Mouse (Mus musculus): ENCODE measurements at regions not wholly inside any gene's neighbourhood (a gene's known extent, or its start where the extent isn't known, plus 50 kb on each side); places are given as distances from the start of the nearest gene placed in this dataset.
"Not testable (repeated sequence)": the region's sequence is repeated elsewhere in the genome, so short reads cannot be mapped to it uniquely, and the experiment has no call there.

GRCm38 (mm10) chr16:55758707-55759067, 80.0 kb downstream of the Nfkbiz start:
- no peak for DNase-seq (ENCODE audit: low spot score in 2 of 2)

GRCm38 (mm10) chr16:55757952-55758706, 80.6 kb downstream of the Nfkbiz start:
- DNase-seq (ENCODE audit: low spot score in 2 of 2), result no peak

- DNase-seq (ENCODE audit: low spot score in 2 of 2), result not testable (repeated sequence)
These were observed 81.3 kb downstream of the Nfkbiz start for GRCm38 (mm10) chr16:55757422-55757815.

- no peak for DNase-seq (ENCODE audit: low spot score in 2 of 2)
These were observed 81.8 kb downstream of the Nfkbiz start for GRCm38 (mm10) chr16:55756764-55757421.

GRCm38 (mm10) chr16:55755309-55755832, 83.3 kb downstream of the Nfkbiz start:
- DNase-seq (ENCODE audit: low spot score in 2 of 2), result no peak

- DNase-seq (ENCODE audit: low spot score in 2 of 2), result no peak
These were observed 84.5 kb downstream of the Nfkbiz start for GRCm38 (mm10) chr16:55754092-55754763.

- no peak for DNase-seq (ENCODE audit: low spot score in 2 of 2)
These were observed 85.3 kb downstream of the Nfkbiz start for GRCm38 (mm10) chr16:55753380-55753779.

GRCm38 (mm10) chr16:55747250-55747649, 91.4 kb downstream of the Nfkbiz start:
- DNase-seq (ENCODE audit: low spot score in 2 of 2), result no peak

GRCm38 (mm10) chr16:55746159-55746558, 92.5 kb downstream of the Nfkbiz start:
- DNase-seq (ENCODE audit: low spot score in 2 of 2), result no peak

- no peak for DNase-seq (ENCODE audit: low spot score in 2 of 2)
These were observed 93.6 kb downstream of the Nfkbiz start for GRCm38 (mm10) chr16:55745094-55745493.

- no peak for DNase-seq (ENCODE audit: low spot score in 2 of 2)
These were observed 97.4 kb downstream of the Nfkbiz start for GRCm38 (mm10) chr16:55741099-55741863.

- no peak for DNase-seq (ENCODE audit: low spot score in 2 of 2)
These were observed 100.0 kb downstream of the Nfkbiz start for GRCm38 (mm10) chr16:55738741-55739140.

- DNase-seq (ENCODE audit: low spot score in 2 of 2), result no peak
These were observed 103.2 kb downstream of the Nfkbiz start for GRCm38 (mm10) chr16:55735476-55735968.

GRCm38 (mm10) chr16:55734301-55734700, 104.4 kb downstream of the Nfkbiz start:
- DNase-seq (ENCODE audit: low spot score in 2 of 2), result no peak

GRCm38 (mm10) chr16:55733751-55734150, 104.9 kb downstream of the Nfkbiz start:
- no peak for DNase-seq (ENCODE audit: low spot score in 2 of 2)

GRCm38 (mm10) chr16:55731003-55731402, 107.7 kb downstream of the Nfkbiz start:
- no peak for DNase-seq (ENCODE audit: low spot score in 2 of 2)

GRCm38 (mm10) chr16:55726538-55726937, 112.2 kb downstream of the Nfkbiz start:
- DNase-seq (ENCODE audit: low spot score in 2 of 2), result no peak

- DNase-seq (ENCODE audit: low spot score in 2 of 2), result no peak
These were observed 118.3 kb downstream of the Nfkbiz start for GRCm38 (mm10) chr16:55720430-55720829.

GRCm38 (mm10) chr16:55710017-55710416, 128.7 kb downstream of the Nfkbiz start:
- DNase-seq (ENCODE audit: low spot score in 2 of 2), result no peak

GRCm38 (mm10) chr16:55706502-55706901, 132.2 kb downstream of the Nfkbiz start:
- DNase-seq (ENCODE audit: low spot score in 2 of 2), result no peak

GRCm38 (mm10) chr16:55698489-55698892, 140.2 kb downstream of the Nfkbiz start:
- DNase-seq (ENCODE audit: low spot score in 2 of 2), result no peak
